Mouse (Mus musculus) fat pad, adult 2 months (tissue): Measurements from ENCODE around the gene Nemp1.

Source experiments
- DNase-seq: peaks from one replicate; pipeline ENCODE4 v3.0.0-alpha.2; 2011; ENCODE audit warnings: low read depth, low spot score; ENCODE audit errors: extremely low read depth

Gene Nemp1

GRCm38 (mm10) chr10:127671276-127671675, 4.6 kb downstream of the Nemp1 start:
- DNase-seq, result no peak

GRCm38 (mm10) chr10:127674046-127674655, 7.5 kb downstream of the Nemp1 start:
- no peak for DNase-seq

DNA sequence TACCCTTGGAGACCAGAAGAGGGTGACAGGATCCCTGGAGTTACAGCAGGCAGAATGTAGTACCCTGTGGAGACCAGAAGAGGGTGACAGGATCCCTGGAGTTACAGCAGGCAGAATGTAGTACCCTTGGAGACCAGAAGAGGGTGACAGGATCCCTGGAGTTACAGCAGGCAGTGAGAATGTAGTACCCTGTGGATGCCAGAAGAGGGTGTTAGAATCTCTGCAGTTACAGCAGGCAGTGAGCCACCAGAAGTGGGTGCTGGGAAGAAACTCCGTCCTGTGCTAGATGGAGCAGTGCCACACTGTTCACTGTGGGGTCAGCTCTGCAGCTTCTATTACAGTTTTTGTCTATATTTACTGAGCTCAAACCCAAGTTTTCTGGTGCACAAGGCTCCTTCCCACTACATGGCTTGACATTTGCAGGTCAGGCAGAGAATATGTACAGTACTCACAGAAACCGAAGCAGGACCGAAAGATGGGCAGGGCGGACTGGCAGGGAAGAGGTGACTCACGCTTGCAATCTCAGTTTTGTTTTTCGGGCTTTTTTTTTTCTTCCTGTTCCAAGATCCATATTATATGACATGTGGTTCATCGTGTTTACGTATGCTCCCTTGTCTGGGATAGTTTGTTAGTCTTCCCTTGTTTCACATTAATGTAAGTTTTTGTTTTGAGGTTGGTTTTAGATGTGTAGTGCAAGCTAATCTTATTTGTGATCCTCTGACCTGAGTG, 8.3 kb downstream of the Nemp1 start:
- DNase-seq, result no peak

GRCm38 (mm10) chr10:127675859-127676398, 9.2 kb downstream of the Nemp1 start:
- DNase-seq, result no peak

DNA sequence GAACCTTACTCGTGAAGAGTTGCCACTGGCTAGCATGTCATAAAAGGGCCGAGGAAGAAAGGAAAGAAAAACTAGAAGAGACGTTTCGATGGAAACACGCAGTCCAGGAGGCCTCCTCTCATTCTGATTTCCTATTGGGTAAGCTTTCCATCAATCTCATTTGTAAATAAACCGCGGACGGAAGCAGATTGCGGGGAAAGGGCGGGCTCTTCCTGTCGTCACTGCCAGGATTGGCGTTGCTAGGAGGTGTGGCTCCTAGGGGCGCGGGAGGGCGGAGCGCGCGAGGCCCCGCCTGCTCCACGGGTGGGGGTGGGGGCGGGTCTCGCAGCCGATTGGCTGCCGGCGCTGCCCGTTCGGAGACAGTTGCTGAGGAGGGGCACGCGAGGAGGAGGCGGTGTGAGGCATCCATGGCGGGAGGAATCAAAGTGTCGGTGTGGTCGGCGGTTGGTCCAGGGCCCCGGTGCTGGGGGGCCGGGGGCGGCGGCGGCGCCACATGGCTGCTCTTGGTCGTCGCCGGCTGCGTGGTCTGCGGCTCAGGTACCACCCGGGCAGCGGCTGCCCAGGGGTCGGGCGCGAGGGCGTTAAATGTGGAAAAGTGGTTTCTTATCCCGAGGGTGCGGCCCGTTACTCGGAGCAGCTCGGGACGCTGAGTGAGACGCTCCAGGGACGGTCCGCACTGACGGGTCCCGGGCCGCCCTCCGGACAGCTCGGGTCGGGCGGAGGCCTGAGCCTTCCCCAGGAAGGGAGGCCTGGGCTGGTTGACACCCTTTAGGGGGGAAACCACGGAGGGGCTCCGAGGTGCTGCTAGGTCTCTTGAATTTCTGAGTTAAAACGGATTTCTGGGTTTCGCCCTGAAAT, 10.2 kb downstream of the Nemp1 start:
- peak; percentile 83 for DNase-seq

- DNase-seq, result no peak
Observed at GRCm38 (mm10) chr10:127677591-127678336, 11.1 kb downstream of the Nemp1 start.

GRCm38 (mm10) chr10:127679208-127679607, 12.5 kb downstream of the Nemp1 start:
- no peak for DNase-seq

DNA sequence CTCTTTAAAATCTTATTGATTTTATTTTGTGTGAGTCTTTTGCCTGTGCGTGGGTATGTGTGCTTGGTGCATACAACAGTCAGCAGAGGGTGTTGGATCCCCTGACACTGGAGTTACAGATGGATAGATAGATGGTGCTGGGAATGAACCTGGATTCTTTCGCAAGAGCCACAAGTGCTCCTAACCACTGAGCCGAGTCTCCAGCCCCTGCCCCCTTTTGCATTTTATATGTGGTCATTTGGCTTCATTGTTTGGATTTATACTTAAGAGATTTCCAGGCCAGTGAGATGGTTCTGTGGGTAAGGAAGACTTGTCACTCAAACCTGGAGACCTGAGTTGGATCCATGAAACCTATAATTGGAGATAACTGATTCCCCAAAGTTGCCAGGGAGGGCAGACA, 13.2 kb downstream of the Nemp1 start:
- no peak for DNase-seq

GRCm38 (mm10) chr10:127682886-127683285, 16.2 kb downstream of the Nemp1 start:
- no peak for DNase-seq

- DNase-seq, result no peak
Observed at GRCm38 (mm10) chr10:127691053-127691452, 24.4 kb downstream of the Nemp1 start.

GRCm38 (mm10) chr10:127694636-127695035, 27.9 kb downstream of the Nemp1 start:
- DNase-seq, result no peak

DNA sequence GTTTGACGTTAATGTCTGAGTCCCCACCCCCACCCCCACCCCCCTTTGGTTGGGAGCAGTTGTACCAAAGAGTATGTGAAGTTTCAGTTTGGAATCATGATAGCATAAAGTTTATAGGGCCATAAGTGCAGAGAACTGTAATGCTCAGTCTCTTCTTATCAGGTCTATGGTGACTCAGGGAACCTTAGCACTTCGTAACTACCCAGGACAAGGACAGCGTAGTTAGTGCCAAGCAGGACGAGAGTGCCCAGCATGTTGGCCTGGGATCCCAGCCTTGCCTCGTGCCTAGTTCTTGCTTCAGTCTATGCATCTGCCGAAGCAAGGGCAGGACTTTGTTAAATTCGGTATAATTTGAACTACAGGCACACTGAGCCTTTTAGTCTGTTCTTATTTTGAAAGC, 29.1 kb downstream of the Nemp1 start:
- no peak for DNase-seq

DNA sequence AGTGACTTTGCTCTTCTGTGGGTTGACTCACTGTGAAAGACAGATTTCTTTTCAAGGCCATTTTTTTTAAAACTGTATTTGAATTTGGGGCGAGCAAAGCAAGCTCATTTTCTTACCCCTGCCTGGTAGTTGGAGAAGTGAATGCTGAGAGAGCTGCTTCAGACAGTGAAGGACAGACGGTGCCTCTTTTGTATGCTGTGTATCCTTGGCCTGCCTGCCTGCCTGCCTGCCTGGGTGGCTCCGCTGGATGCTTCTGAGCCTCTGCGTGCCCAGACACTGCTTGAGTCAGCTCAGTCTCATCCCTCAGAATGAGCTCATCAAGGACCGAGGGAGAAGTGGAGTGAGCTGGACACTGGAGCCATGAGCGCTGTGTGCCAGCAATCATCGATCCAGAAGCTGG, 32.3 kb downstream of the Nemp1 start:
- no peak for DNase-seq

DNA sequence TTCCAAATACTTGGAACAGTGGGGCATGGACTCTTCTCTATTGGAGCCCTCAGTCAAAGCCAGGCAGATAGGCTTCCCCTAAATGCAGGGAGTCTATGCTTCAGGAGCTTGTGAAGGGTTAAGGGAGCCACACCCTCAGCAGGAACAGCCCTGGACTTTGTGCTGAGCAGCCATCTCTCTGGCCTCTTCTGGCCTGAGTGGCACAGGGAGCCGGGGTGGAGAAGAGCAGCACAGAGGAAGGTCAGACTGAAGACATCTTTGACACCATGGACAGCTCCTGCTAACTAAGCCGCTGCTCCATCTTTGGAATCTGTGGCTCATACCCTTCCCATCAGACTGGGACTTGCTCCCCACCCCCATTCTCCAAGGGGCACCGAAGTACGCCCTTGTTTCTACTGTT, 36.6 kb downstream of the Nemp1 start:
- no peak for DNase-seq

GRCm38 (mm10) chr10:127704293-127704692, 37.6 kb downstream of the Nemp1 start:
- DNase-seq, result no peak

- no peak for DNase-seq
Observed at GRCm38 (mm10) chr10:127704766-127705220, 38.1 kb downstream of the Nemp1 start, which contains the start of gene Myo1a. Gene Myo1a, plus strand, starts transcription at chr10:127705170.

DNA sequence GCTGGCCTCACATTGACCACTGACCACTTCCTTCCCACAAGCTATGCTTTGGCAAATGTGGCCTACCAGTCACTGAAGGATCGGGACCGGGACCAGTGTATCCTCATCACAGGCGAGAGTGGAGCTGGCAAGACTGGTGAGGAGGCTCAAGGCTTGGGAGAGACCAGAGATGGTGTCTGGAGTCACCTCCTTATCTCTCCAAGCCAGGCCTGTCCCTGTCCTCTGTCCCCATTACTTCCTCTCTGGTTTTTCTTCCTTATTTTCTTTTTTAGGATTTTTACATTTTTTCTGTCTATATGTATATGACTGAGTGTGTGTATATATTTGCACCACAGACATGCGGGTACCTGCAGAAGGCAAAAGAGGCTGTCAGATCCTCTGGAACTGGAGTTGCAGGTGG, 39.1 kb downstream of the Nemp1 start:
- DNase-seq, result no peak

DNA sequence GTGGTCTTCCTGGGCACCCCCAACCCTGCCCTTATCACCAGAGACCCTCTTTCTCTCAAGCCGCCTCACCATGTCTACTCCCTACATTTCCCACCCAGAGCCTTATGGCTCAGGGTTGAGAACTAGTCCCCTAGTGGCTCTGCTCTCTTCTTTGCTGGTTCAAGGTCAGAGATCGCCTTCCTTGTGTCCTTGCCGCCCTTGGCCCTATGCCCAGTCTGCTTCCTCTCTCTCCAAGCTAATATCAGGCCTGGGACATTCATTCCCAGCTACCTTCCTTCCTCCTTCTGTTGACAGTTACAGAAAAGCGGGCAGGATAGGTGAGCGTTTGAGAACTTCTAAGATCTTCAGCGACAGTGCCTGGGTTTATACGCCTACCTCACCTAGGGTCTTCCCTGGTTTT, 41.0 kb downstream of the Nemp1 start:
- no peak for DNase-seq

GRCm38 (mm10) chr10:127708850-127709370, 42.2 kb downstream of the Nemp1 start:
- DNase-seq, result no peak

- DNase-seq, result no peak
Observed at GRCm38 (mm10) chr10:127710331-127710730, 43.6 kb downstream of the Nemp1 start.
